Mouse (Mus musculus) frontal cortex, postnatal 14 days (tissue): ENCODE results near the gene Ivl.

Source experiments
- DNase-seq, 2 experiments: peaks; one replicate each; pipeline ENCODE4 v3.0.0; 2022; ENCODE audit warnings: low spot score in 2 of 2

The Ivl gene

DNA sequence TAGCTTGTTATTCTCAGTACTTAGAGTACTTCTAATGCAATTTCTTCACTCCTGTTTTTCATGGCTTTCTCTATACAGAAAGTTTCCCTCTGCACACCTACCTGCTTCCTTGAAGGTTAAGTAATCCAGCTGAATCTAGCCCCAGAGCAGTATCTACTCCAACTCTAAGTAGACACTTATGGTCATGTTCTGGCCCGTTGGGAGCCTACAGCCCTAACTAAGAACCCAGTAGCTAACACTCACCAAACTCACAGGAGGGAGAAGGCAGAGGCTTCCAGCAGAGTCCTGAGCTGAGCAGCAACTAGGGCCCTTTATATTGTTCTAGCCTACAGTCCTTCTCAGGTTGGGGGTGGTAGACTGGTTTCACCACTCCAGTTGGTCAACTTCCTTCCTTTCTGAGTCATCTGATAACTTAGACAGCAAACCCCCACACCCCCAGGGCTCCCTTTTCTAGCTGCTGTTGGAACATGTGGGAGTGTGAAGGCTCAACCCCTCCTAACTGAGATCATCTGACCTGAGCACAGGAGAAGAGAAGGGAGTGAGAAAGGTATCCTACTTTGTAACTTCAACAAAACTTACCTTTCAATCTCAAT, at the start of gene Ivl:
Gene Ivl, minus strand, starts transcription at position 287 of the 593 bp plus-strand sequence.
- DNase-seq = no peak

DNA sequence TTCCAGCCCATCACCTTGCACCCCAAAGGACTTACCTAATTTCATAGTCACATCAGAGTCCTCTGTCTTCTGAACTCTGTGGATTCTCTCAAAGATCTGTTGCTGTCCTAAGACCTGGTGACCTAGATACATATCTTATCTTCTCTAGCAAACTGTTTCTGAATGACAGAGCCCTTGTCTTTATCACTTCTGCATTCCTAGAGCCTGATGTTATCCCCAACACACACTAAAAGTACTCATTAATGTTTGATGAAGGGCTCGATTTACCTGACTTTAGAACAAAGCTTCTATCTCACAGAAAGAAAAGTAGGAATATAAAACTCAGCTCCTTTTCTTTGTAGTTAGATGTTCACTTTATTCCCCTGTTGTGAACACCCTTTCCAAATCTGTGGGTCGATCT, 48.0 kb upstream of the Ivl start, which contains the start of gene Lce6a:
Gene Lce6a, minus strand, starts transcription at position 101 of the 400 bp plus-strand sequence.
- DNase-seq = no peak

GRCm38 (mm10) chr3:92609804-92610203, 36.3 kb upstream of the Ivl start:
- no peak for DNase-seq

DNA sequence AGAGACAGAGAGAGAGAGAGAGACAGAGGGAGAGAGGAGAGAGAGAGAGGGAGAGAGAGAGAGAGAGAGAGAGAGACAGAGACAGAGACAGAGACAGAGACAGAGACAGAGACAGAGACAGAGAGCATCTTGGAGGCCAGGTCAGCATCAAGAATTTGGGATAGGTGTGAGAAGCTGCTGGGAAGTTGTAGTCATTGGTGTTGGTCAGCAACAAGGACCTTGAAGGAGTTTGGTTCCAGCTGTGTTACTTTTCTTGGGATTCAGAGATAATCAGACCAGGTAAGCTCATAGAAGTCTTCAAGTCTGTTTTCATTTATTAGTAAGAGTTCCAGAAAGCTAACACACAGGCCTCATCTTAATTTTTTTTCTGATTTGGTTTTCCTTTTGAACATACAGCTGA, 33.9 kb upstream of the Ivl start, which contains the start of gene 2210017I01Rik:
Gene 2210017I01Rik, minus strand, starts transcription at position 101 of the 400 bp plus-strand sequence.
- no peak for DNase-seq

DNA sequence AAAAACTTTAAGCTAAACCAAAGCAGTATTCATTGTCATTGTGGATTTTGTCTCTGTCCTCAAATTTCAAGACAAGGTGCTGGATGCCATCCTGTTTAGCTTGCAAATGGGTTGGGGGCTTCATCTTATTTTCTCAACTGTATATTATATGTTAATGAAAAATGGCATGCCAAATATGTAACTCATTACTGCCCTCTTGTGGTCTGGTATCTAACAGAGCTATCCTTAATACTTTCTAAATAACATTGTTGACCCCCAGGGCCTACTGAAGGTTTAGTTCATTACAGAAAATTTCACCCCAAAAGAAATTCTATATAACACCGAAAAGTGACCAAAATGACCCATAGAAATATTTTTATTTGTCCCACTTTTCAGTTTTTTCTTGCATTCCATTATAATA, 28.6 kb upstream of the Ivl start:
- DNase-seq = no peak

- no peak for DNase-seq
Measured at GRCm38 (mm10) chr3:92600456-92600855, 26.9 kb upstream of the Ivl start.

GRCm38 (mm10) chr3:92599973-92600372, 26.4 kb upstream of the Ivl start:
- DNase-seq = no peak

DNA sequence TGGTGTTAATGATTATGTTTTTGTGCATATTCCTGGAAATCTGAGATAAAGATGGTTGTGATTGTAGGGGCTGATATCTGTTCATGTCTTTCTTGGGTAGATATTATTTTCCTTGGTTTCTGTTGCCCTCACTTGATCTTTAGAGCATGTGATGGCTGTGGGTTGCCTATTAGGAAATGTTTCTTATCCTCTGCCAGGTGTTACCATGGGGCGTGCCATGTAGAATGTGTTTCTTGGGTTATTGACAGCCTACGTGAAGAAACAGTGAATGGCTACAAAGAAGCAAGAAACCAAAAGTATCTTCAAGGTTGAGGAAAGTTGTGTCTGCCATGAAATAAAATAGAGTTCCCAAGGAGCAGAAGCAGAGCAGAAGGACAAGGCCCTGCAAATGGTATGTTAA, 24.9 kb upstream of the Ivl start:
- no peak for DNase-seq

- DNase-seq = no peak
Measured at GRCm38 (mm10) chr3:92588858-92589257, 15.3 kb upstream of the Ivl start, which contains the start of gene Smcp. TSS of gene Smcp (minus strand) at chr3:92588997.

DNA sequence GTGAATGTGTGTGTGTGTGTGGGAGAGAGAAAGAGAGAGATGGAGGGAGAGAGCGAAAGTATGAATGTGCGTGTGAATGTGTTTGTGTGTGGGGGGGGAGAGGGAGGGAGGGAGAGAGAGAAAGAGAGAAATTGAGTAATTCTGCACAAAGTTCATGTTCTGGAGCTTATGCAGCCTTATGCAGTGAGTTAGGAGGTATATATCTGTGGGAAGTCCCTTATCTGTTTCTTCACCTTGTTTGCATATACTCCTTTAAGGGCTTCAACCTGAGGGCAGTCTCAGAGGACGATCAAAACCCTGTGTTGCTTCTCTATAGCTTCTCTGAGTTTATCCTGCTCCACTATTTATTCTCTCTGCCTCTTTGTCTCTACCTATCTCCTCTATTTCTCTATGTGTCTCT, 13.7 kb upstream of the Ivl start:
- no peak for DNase-seq

- no peak for DNase-seq
Measured at GRCm38 (mm10) chr3:92585055-92585454, 11.5 kb upstream of the Ivl start.

DNA sequence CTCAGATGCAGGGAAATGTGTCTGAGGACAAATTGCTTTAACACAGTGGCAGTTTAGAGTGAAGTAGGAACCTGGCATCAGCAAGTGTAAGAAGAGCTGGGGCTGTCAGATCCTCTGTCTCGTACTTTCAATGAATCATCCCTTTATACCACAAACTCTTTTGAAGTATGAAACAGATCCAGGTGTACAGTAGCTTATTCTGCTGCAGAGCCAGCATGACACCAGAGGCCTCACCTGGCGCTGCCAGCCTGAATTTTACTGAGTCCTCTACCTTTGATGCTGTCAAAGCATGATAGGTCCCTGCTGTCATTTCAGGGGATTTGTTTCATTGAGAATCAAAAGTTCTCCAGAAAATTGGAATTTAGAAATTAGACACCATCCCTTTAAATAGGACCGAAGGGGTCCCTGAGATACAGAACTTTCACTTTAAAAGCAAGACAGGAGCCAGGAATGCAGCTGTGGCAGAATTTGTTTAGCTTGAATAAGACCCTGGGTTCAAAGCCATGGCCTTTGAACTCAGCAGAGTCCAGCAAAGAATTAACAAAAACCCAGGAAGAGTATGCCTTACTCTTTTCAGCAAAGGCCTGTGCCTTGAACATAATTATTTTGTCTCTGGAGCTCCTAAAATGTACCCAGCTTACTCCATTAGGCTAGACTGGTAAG, 9.8 kb upstream of the Ivl start:
- DNase-seq = no peak

GRCm38 (mm10) chr3:92579508-92579907, 6.0 kb upstream of the Ivl start:
- DNase-seq = no peak

DNA sequence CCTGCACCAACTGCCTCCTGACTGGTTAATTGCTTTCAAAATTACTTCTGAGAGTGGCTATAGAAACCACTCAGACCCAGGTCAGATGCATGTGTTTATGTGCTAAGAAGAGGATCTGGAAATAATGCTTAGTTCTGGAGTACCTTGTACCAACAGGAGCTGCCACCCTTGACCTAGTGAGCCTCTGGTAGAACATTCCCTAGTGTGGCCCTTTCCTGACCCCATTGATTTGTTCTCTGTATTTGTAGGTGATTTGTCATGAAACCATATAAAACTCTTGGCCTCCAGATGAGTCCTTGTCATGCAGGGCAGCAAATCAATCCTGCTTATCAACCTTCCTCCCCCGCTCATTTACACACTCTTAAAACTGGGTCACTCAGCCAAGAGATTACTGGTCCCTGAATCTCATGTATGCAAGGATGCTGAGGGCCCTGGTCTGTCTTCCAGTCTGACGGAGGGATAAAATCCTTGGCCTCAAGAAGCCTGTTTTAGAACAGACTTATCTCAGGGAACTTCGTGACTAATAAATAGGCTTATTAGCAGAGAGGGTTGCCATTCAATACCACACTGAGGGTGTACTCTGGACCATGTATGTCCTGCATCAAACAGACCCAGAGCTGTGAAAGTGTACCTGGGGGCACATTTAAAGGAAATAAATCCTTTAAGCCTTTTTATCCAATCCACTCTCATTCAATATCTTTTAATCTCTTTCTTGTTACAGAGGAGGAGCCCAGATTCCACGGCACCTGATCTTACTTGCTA, 5.3 kb upstream of the Ivl start:
- DNase-seq = no peak

- DNase-seq = no peak
Measured at GRCm38 (mm10) chr3:92572514-92573155, 900 bp downstream of the Ivl start.

GRCm38 (mm10) chr3:92568752-92569151, 4.8 kb downstream of the Ivl start:
- DNase-seq = no peak

GRCm38 (mm10) chr3:92565418-92565817, 8.1 kb downstream of the Ivl start:
- DNase-seq = no peak

GRCm38 (mm10) chr3:92534411-92534810, 39.1 kb downstream of the Ivl start, which contains the start of gene 2310046K23Rik:
TSS of gene 2310046K23Rik (minus strand) at chr3:92534511.
- DNase-seq = no peak
